Mouse (Mus musculus) forebrain, embryonic 15.5 days (tissue): ENCODE measurements around the gene Zfp770. TPM values are rescaled to one million over a fixed set of nuclear protein-coding genes. Genes with fewer than 3 reads are reported as not detected.
"Not testable (repeated sequence)": the region's sequence is repeated elsewhere in the genome, so short reads cannot be mapped to it uniquely, and the experiment has no call there.

Experiments used
- ATAC-seq: fragments of 200-750 bp; cut with Nextera tagmentation; replicated peaks from 2 replicates; pipeline ENCODE4 v1.8.0; 2017; ENCODE audit warnings: mild to moderate bottlenecking, moderate TSS enrichment, moderate library complexity
- H3K27ac ChIP-seq: fragments of 300-500 bp; sonication (generic); replicated peaks from 2 replicates; pipeline ENCODE4 v1.5.1; 2015; ENCODE audit warnings: mild to moderate bottlenecking, inconsistent platforms
- H3K27me3 ChIP-seq: fragments of 300-500 bp; sonication (generic); 2 replicates; pipeline ENCODE4 v1.6.1; 2015; ENCODE audit warnings: inconsistent platforms
- H3K36me3 ChIP-seq: fragments of 300-500 bp; sonication (generic); 2 replicates; pipeline ENCODE4 v1.6.1; 2015; ENCODE audit warnings: mild to moderate bottlenecking, inconsistent platforms
- H3K4me1 ChIP-seq: fragments of 300-500 bp; sonication (generic); 2 replicates; pipeline ENCODE4 v1.6.1; 2015; ENCODE audit warnings: inconsistent platforms
- H3K4me2 ChIP-seq: fragments of 300-500 bp; sonication (generic); replicated peaks from 2 replicates; pipeline ENCODE4 v1.6.1; 2015; ENCODE audit warnings: mild to moderate bottlenecking, inconsistent platforms
- H3K4me3 ChIP-seq: fragments of 300-500 bp; sonication (generic); 2 replicates; pipeline ENCODE4 v1.5.1; 2015; ENCODE audit warnings: mild to moderate bottlenecking, inconsistent platforms
- H3K9ac ChIP-seq: fragments of 300-500 bp; sonication (generic); replicated peaks from 2 replicates; pipeline ENCODE4 v1.6.1; 2015; ENCODE audit warnings: mild to moderate bottlenecking, inconsistent platforms
- H3K9me3 ChIP-seq: fragments of 300-500 bp; sonication (generic); 2 replicates; pipeline ENCODE4 v1.6.1; 2016; ENCODE audit warnings: inconsistent platforms
- WGBS: fragments of 180-500 bp; shearing (Covaris S2); methylation state at CpG from one replicate; pipeline ENCODE4 v1.1.7; 2015; ENCODE audit warnings: mixed read lengths; 5-methylcytosine and 5-hydroxymethylcytosine counted together
- polyA plus RNA-seq: library from polyadenylated mRNA; unstranded; fragments of >200 nt; fragmentation: Nextera tagmentation; extraction: Ambion mirVana; gene quantifications from 2 replicates; pipeline ENCODE4 v1.2.1, GENCODE M21; 2015

The Zfp770 gene
- 5.5 and 5.9 TPM in 2 replicates for polyA plus RNA-seq

GRCm38 (mm10) chr2:114200932-114201559 is at the start of gene Zfp770:
Gene Zfp770 (minus strand): TSS chr2:114201469.
- ATAC-seq, result peak; percentile 98
- no peaks in the 10 kb centered on the region for H3K27me3 ChIP-seq
- H3K9me3 ChIP-seq, result no peaks in the 10 kb centered on the region
- peak within 1 kb of the TSS; percentile 77 for H3K27ac ChIP-seq
- peak within 1 kb of the TSS; percentile 84 for H3K4me2 ChIP-seq
- under 1% methylated on average over 36 of the region's 36 CpGs for WGBS
- peak within 1 kb of the TSS; percentile 91 for H3K4me3 ChIP-seq
- H3K9ac ChIP-seq, result peak within 1 kb of the TSS; percentile 95
- peaks cover 10% of the 10 kb centered on the region for H3K36me3 ChIP-seq
- H3K4me1 ChIP-seq, result peaks cover 21% of the 10 kb centered on the region

GRCm38 (mm10) chr2:114249440-114249839 is 48.2 kb upstream of the Zfp770 start:
- Histone ChIP-seq H3K27me3 (no peaks in the 10 kb centered on the region), H3K4me3 (no peak overlapping the region), H3K9me3 (no peaks in the 10 kb centered on the region), H3K27ac (no peak overlapping the region), H3K36me3 (no peaks in the 10 kb centered on the region), H3K9ac (no peak overlapping the region), H3K4me1 (no peaks in the 10 kb centered on the region), H3K4me2 (no peak overlapping the region)
- ATAC-seq, result no peak
- WGBS, result 69% methylated on average over 6 of the region's 6 CpGs

GRCm38 (mm10) chr2:114237639-114238038 is 36.4 kb upstream of the Zfp770 start:
- H3K27me3 ChIP-seq, result no peaks in the 10 kb centered on the region
- H3K9me3 ChIP-seq, result no peaks in the 10 kb centered on the region
- no peak overlapping the region for H3K4me3 ChIP-seq
- no peak overlapping the region for H3K27ac ChIP-seq
- H3K9ac ChIP-seq, result no peak overlapping the region
- no peaks in the 10 kb centered on the region for H3K36me3 ChIP-seq
- 11% methylated on average over 4 of the region's 4 CpGs for WGBS
- H3K4me1 ChIP-seq, result no peaks in the 10 kb centered on the region
- ATAC-seq, result no peak
- H3K4me2 ChIP-seq, result no peak overlapping the region

GRCm38 (mm10) chr2:114236566-114236965 is 35.3 kb upstream of the Zfp770 start:
- no peaks in the 10 kb centered on the region for H3K36me3 ChIP-seq
- no peak overlapping the region for H3K4me3 ChIP-seq
- H3K4me2 ChIP-seq, result no peak overlapping the region
- no peaks in the 10 kb centered on the region for H3K4me1 ChIP-seq
- WGBS, result 95% methylated on average over 1 of the region's 1 CpGs
- H3K9ac ChIP-seq, result no peak overlapping the region
- H3K9me3 ChIP-seq, result no peaks in the 10 kb centered on the region
- no peak overlapping the region for H3K27ac ChIP-seq
- ATAC-seq, result no peak
- no peaks in the 10 kb centered on the region for H3K27me3 ChIP-seq

GRCm38 (mm10) chr2:114235584-114235983 is 34.3 kb upstream of the Zfp770 start:
- no peaks in the 10 kb centered on the region for H3K36me3 ChIP-seq
- no peak overlapping the region for H3K4me3 ChIP-seq
- ATAC-seq, result no peak
- 95% methylated on average over 3 of the region's 3 CpGs for WGBS
- no peaks in the 10 kb centered on the region for H3K27me3 ChIP-seq
- H3K9me3 ChIP-seq, result no peaks in the 10 kb centered on the region
- no peaks in the 10 kb centered on the region for H3K4me1 ChIP-seq
- H3K9ac ChIP-seq, result no peak overlapping the region
- no peak overlapping the region for H3K4me2 ChIP-seq
- no peak overlapping the region for H3K27ac ChIP-seq

GRCm38 (mm10) chr2:114231248-114231647 is 30.0 kb upstream of the Zfp770 start:
- Histone ChIP-seq H3K27me3 (no peaks in the 10 kb centered on the region), H3K4me3 (no peak overlapping the region), H3K9ac (no peak overlapping the region), H3K36me3 (no peaks in the 10 kb centered on the region), H3K27ac (no peak overlapping the region), H3K4me1 (no peaks in the 10 kb centered on the region), H3K4me2 (no peak overlapping the region), H3K9me3 (no peaks in the 10 kb centered on the region)
- 63% methylated on average over 2 of the region's 2 CpGs for WGBS
- ATAC-seq, result no peak

- no peak overlapping the region for H3K4me3 ChIP-seq
- no peak overlapping the region for H3K9ac ChIP-seq
- no peaks in the 10 kb centered on the region for H3K27me3 ChIP-seq
- WGBS, result 66% methylated on average over 2 of the region's 2 CpGs
- no peaks in the 10 kb centered on the region for H3K9me3 ChIP-seq
- H3K27ac ChIP-seq, result no peak overlapping the region
- no peaks in the 10 kb centered on the region for H3K36me3 ChIP-seq
- H3K4me1 ChIP-seq, result no peaks in the 10 kb centered on the region
- H3K4me2 ChIP-seq, result no peak overlapping the region
- peak; percentile 70; the same call in 1 of the 2 replicates for ATAC-seq
Observed at GRCm38 (mm10) chr2:114228672-114229071, 27.4 kb upstream of the Zfp770 start.

GRCm38 (mm10) chr2:114205036-114205435 is 3.8 kb upstream of the Zfp770 start:
- peaks cover 12% of the 10 kb centered on the region for H3K4me1 ChIP-seq
- H3K27ac ChIP-seq, result no peak overlapping the region
- H3K9me3 ChIP-seq, result no peaks in the 10 kb centered on the region
- ATAC-seq, result no peak
- no peak overlapping the region for H3K4me2 ChIP-seq
- H3K9ac ChIP-seq, result no peak overlapping the region
- no peak overlapping the region for H3K4me3 ChIP-seq
- no peaks in the 10 kb centered on the region for H3K27me3 ChIP-seq
- H3K36me3 ChIP-seq, result no peaks in the 10 kb centered on the region
- WGBS, result 80% methylated on average over 6 of the region's 6 CpGs

GRCm38 (mm10) chr2:114201574-114201973 is 305 bp upstream of the Zfp770 start:
- ATAC-seq, result no peak
- 31% methylated on average over 4 of the region's 4 CpGs for WGBS

GRCm38 (mm10) chr2:114196421-114196820 is 4.8 kb downstream of the Zfp770 start:
- WGBS, result 77% methylated on average over 5 of the region's 5 CpGs
- H3K4me3 ChIP-seq, result no peak overlapping the region

More at GRCm38 (mm10) chr2:114201574-114201973, 305 bp upstream of the Zfp770 start:
- Histone ChIP-seq H3K4me2 (peak overlapping the region; percentile 84), H3K9me3 (no peaks in the 10 kb centered on the region), H3K36me3 (peaks cover 4% of the 10 kb centered on the region; the same call in 1 of the 2 replicates), H3K4me3 (peak overlapping the region; percentile 91), H3K4me1 (peaks cover 21% of the 10 kb centered on the region), H3K27me3 (no peaks in the 10 kb centered on the region), H3K9ac (peak overlapping the region; percentile 95), H3K27ac (peak overlapping the region; percentile 77)

GRCm38 (mm10) chr2:114186924-114187323 is 14.3 kb downstream of the Zfp770 start, which contains the start of gene Aqr:
Gene Aqr (minus strand): TSS chr2:114187024.
- not testable (repeated sequence) for H3K27ac ChIP-seq
- 93% methylated on average over 1 of the region's 6 CpGs for WGBS

More at GRCm38 (mm10) chr2:114196421-114196820, 4.8 kb downstream of the Zfp770 start:
- no peak for ATAC-seq
- Histone ChIP-seq H3K9ac (no peak overlapping the region), H3K9me3 (no peaks in the 10 kb centered on the region), H3K4me2 (no peak overlapping the region), H3K27me3 (no peaks in the 10 kb centered on the region), H3K36me3 (peaks cover 21% of the 10 kb centered on the region), H3K27ac (no peak overlapping the region), H3K4me1 (peaks cover 17% of the 10 kb centered on the region)

GRCm38 (mm10) chr2:114177802-114178733 is 23.2 kb downstream of the Zfp770 start:
- Histone ChIP-seq H3K4me1 (peaks cover 13% of the 10 kb centered on the region), H3K9ac (no peak overlapping the region), H3K4me2 (no peak overlapping the region), H3K27ac (no peak overlapping the region), H3K9me3 (no peaks in the 10 kb centered on the region), H3K27me3 (no peaks in the 10 kb centered on the region), H3K4me3 (no peak overlapping the region), H3K36me3 (no peaks in the 10 kb centered on the region)
- no peak for ATAC-seq
- WGBS, result 51% methylated on average over 4 of the region's 4 CpGs

More at GRCm38 (mm10) chr2:114186924-114187323, 14.3 kb downstream of the Zfp770 start, which contains the start of gene Aqr:
- H3K4me1 ChIP-seq, H3K36me3 ChIP-seq, H3K9me3 ChIP-seq, H3K4me3 ChIP-seq, H3K4me2 ChIP-seq, ATAC-seq, H3K27me3 ChIP-seq, H3K9ac ChIP-seq: not testable (repeated sequence)
